Mouse (Mus musculus): ENCODE data around the gene Desi1. TPM values are rescaled to one million over a fixed set of nuclear protein-coding genes. Genes with fewer than 3 reads are reported as not detected.

The Desi1 gene
- polyA plus RNA-seq, 1 experiment from 2014 or later = 23.0 TPM

GRCm38 (mm10) chr15:82046246-82046891 lies 12.7 kb upstream of the Desi1 start:
- peaks cover 11% of the 10 kb centered on the region for H3K36me3 ChIP-seq
- H3K9me3 ChIP-seq = no peaks in the 10 kb centered on the region
- H3K27me3 ChIP-seq (replicated peaks) = no peaks in the 10 kb centered on the region
- peak; percentile 40; the same call in 1 of the 2 replicates for ATAC-seq (ENCODE audit: insufficient read depth, low FRiP score, low read depth)
- H3K4me2 ChIP-seq = peak overlapping the region; percentile 85
- peak overlapping the region; percentile 100 for H3K4me3 ChIP-seq (replicated peaks)
- peaks cover 9% of the 10 kb centered on the region; the same call in 1 of the 2 replicates for H3K4me1 ChIP-seq
- peak overlapping the region; percentile 99 for H3K9ac ChIP-seq
- H3K27ac ChIP-seq = peak overlapping the region; percentile 94
- WGBS = 1% methylated on average over 26 of the region's 26 CpGs

DNA sequence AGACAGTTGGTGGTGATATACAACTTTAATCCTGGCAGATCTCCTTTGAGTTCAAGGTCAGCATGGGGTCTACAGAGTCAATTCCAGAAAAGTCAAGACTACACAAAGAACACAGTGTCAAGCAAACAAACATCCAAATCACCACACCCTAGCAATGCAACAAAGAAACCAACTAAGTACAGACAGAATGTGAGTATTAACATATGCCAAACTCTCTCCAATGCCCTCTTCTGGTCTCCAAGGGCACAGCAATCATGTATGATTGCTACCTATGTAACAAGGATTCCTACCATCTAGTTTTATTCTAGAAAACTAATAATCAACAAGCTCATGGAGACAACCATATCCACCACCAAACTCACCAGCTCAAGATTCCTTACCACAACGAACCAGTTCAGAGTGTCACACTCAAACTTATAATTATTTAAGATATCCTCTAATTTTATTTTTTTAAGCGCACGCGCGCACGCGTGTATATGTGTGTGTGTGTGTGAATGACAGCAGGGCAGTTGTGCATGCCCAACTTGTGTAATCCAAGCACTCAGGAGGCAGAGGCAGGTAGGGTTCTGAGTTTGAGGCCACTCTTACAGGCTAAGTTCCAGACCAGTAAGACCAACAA lies 10.6 kb upstream of the Desi1 start:
- no peaks in the 10 kb centered on the region for H3K27me3 ChIP-seq (replicated peaks)
- ATAC-seq (ENCODE audit: insufficient read depth, low FRiP score, low read depth) = no peak
- H3K27ac ChIP-seq = no peak overlapping the region
- WGBS = 98% methylated on average over 7 of the region's 7 CpGs
- H3K9me3 ChIP-seq = no peaks in the 10 kb centered on the region
- no peak overlapping the region for H3K4me3 ChIP-seq (replicated peaks)
- no peak overlapping the region for H3K9ac ChIP-seq
- H3K4me2 ChIP-seq = no peak overlapping the region
- peaks cover 25% of the 10 kb centered on the region for H3K36me3 ChIP-seq
- peaks cover 9% of the 10 kb centered on the region; the same call in 1 of the 2 replicates for H3K4me1 ChIP-seq

GRCm38 (mm10) chr15:82040650-82041049 lies 7.0 kb upstream of the Desi1 start:
- no peak for ATAC-seq (ENCODE audit: insufficient read depth, low FRiP score, low read depth)
- Histone ChIP-seq H3K4me2 (no peak overlapping the region), H3K9me3 (no peaks in the 10 kb centered on the region), H3K27me3 (replicated peaks) (no peaks in the 10 kb centered on the region), H3K4me3 (replicated peaks) (no peak overlapping the region), H3K4me1 (no peaks in the 10 kb centered on the region; the same call in 1 of the 2 replicates), H3K36me3 (peaks cover 43% of the 10 kb centered on the region), H3K9ac (no peak overlapping the region), H3K27ac (no peak overlapping the region)
- WGBS = 95% methylated on average over 1 of the region's 1 CpGs

DNA sequence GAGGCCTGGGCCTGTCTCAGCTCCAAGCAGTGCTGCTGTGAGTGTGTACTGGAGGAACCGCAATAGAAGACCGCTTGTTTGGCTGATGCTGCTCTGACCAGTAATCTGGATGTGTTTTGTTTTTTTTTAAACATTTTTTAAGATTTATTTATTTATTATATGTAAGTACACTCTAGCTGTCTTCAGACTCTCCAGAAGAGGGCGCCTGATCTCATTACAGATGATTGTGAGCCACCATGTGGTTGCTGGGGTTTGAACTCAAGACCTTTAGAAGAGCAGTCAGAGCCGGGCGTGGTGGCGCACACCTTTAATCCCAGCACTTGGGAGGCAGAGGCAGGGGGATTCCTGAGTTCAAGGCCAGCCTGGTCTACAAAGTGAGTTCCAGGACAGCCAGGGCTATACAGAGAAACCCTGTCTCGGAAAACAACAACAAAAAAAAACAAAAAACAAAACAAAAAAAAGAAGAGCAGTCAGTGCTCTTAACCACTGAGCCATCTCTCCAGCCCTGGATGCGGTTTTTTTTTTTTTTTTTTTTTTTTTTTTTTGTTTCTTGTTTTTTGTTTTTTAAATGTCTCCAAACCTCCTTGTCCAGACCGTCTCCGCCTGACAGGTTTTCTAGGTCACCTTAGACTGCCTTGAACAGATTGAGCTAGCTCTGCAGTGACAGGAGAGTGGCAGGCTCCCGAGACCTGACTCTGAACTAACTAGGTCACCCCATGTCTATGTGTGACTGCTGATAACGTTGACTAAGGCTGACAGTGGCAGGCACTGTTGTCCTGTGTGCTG lies 2.4 kb upstream of the Desi1 start:
- H3K4me1 ChIP-seq = no peaks in the 10 kb centered on the region
- WGBS = 81% methylated on average over 12 of the region's 12 CpGs
- ATAC-seq (ENCODE audit: insufficient read depth, low FRiP score, low read depth) = no peak
- no peaks in the 10 kb centered on the region for H3K27me3 ChIP-seq (replicated peaks)
- H3K4me2 ChIP-seq = no peak overlapping the region
- no peak overlapping the region for H3K27ac ChIP-seq
- H3K9me3 ChIP-seq = no peaks in the 10 kb centered on the region
- H3K36me3 ChIP-seq = peaks cover 41% of the 10 kb centered on the region
- H3K9ac ChIP-seq = no peak overlapping the region
- no peak overlapping the region for H3K4me3 ChIP-seq (replicated peaks)

DNA sequence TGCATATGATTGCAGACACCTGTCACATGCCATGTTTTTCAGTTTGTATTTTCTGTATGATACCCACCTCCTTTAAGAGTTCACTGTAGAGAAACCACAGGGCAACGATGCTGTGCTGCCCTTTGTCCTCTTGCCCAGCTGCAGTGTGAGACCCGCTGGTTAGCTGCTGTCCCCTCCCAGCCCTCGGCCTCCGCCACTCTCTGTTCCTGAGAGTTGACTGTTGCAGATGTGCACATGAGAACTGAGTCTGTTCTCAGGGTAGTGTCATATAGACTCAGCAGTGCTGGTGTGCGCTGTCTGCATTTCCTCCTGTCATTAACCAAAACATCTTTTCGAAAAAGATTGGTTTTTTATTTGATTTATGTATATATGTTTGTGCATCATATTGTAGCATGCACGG lies 1.3 kb downstream of the Desi1 start:
- H3K27me3 ChIP-seq (replicated peaks) = no peaks in the 10 kb centered on the region
- H3K36me3 ChIP-seq = peaks cover 24% of the 10 kb centered on the region
- no peak overlapping the region for H3K9ac ChIP-seq
- ATAC-seq (ENCODE audit: insufficient read depth, low FRiP score, low read depth) = no peak
- H3K4me1 ChIP-seq = no peaks in the 10 kb centered on the region
- no peak overlapping the region for H3K27ac ChIP-seq
- H3K9me3 ChIP-seq = no peaks in the 10 kb centered on the region
- WGBS = 93% methylated on average over 7 of the region's 7 CpGs
- no peak overlapping the region for H3K4me3 ChIP-seq (replicated peaks)
- no peak overlapping the region for H3K4me2 ChIP-seq

DNA sequence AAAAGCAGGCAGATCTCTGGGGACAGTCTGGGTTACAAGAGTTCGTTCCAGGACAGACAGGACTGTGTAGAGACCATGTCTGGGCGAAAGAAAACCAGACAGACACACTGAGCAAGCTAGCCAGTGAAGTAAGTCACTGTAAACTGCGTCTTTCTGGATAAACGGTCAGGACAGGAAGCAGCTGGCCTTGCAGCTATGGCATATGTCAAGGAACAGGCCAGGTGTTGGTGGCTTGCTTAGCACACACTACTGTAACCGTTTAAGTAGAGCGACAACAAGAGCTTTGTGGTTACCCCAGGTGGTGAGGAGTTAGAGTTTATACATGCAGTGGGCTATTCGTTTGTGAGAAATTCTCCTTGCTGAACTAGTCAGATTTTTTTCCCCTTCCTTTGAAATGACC lies 5.9 kb downstream of the Desi1 start:
- H3K36me3 ChIP-seq = peaks cover 43% of the 10 kb centered on the region

GRCm38 (mm10) chr15:82027276-82027675 lies 6.4 kb downstream of the Desi1 start:
- H3K4me2 ChIP-seq = no peak overlapping the region
- H3K4me3 ChIP-seq (replicated peaks) = no peak overlapping the region
- no peaks in the 10 kb centered on the region for H3K27me3 ChIP-seq (replicated peaks)
- ATAC-seq (ENCODE audit: insufficient read depth, low FRiP score, low read depth) = no peak
- peaks cover 41% of the 10 kb centered on the region for H3K36me3 ChIP-seq
- no peak overlapping the region for H3K27ac ChIP-seq
- 85% methylated on average over 7 of the region's 7 CpGs for WGBS
- no peaks in the 10 kb centered on the region for H3K4me1 ChIP-seq
- no peak overlapping the region for H3K9ac ChIP-seq
- no peaks in the 10 kb centered on the region for H3K9me3 ChIP-seq

More for the DNA sequence above, 5.9 kb downstream of the Desi1 start:
- Histone ChIP-seq H3K27ac (no peak overlapping the region), H3K4me3 (replicated peaks) (no peak overlapping the region), H3K4me1 (no peaks in the 10 kb centered on the region), H3K4me2 (no peak overlapping the region), H3K9me3 (no peaks in the 10 kb centered on the region), H3K9ac (no peak overlapping the region), H3K27me3 (replicated peaks) (no peaks in the 10 kb centered on the region)
- ATAC-seq (ENCODE audit: insufficient read depth, low FRiP score, low read depth) = no peak
- 79% methylated on average over 7 of the region's 7 CpGs for WGBS

DNA sequence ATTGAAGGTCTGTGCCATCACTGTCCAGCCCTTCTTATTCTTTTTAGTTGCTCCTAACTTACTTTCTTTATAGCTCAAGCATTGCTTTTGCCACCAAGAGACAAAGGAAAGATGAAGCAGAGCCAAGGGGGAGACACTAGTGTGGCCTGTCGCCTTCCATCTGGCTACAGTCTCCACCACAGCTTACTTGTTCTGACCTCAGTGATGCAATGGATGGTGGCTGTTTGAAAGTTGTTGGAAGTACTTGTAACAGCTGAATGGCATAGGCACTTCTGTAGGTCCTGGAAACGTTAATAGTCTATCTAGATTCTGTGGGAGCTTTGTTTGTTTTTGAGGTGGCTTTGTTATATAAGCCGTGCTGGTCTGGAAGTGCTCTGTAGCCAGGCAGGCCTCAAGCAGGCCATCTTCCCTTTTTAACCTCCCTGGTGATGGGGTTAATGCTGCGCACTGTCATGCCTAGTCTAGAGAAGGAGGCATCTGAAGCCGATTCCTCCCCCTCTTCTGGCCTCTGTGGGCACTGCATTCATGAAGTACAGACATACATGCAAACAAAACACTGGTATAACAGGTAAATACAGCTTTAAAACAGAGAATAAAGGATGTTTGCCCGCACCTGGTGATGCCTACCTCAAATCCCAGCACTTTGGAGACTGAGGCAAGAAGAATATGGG lies 9.6 kb downstream of the Desi1 start:
- no peak overlapping the region for H3K9ac ChIP-seq
- H3K36me3 ChIP-seq = peaks cover 39% of the 10 kb centered on the region
- H3K4me2 ChIP-seq = no peak overlapping the region
- H3K27me3 ChIP-seq (replicated peaks) = no peaks in the 10 kb centered on the region
- no peak overlapping the region for H3K27ac ChIP-seq
- H3K9me3 ChIP-seq = no peaks in the 10 kb centered on the region
- no peak overlapping the region for H3K4me3 ChIP-seq (replicated peaks)
- H3K4me1 ChIP-seq = no peaks in the 10 kb centered on the region
- WGBS = 81% methylated on average over 6 of the region's 6 CpGs
- no peak for ATAC-seq (ENCODE audit: insufficient read depth, low FRiP score, low read depth)

DNA sequence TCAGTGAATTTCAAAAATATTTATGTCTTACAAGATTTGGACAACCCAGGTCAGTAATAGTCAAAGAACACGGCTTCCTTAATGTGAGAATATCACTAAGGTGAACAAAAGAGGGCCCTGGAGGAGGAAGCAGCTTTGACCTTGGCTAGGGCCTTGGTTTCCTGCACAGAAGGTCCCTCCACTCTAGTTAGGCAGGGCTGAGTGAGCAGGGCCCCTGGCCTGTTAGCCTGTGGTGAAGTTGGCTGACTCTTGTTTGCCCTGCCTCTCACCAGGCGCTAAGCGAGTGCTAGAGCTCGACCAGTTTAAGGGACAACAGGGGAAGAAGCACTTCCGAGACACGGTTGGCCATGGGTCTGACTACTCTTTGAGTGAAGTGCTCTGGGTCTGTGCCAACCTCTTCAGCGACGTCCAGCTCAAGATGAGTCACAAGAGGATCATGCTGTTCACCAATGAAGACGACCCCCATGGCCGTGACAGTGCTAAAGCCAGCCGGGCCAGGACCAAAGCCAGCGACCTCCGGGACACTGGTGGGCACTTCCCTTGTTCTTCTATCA lies 11.1 kb downstream of the Desi1 start:
- Histone ChIP-seq H3K9me3 (no peaks in the 10 kb centered on the region), H3K4me2 (no peak overlapping the region), H3K27me3 (replicated peaks) (no peaks in the 10 kb centered on the region), H3K36me3 (peaks cover 34% of the 10 kb centered on the region), H3K27ac (no peak overlapping the region), H3K4me1 (no peaks in the 10 kb centered on the region), H3K9ac (no peak overlapping the region), H3K4me3 (replicated peaks) (no peak overlapping the region)
- ATAC-seq (ENCODE audit: insufficient read depth, low FRiP score, low read depth) = no peak
- 81% methylated on average over 13 of the region's 13 CpGs for WGBS

GRCm38 (mm10) chr15:82019288-82019687 lies 14.4 kb downstream of the Desi1 start:
- H3K4me3 ChIP-seq (replicated peaks) = no peak overlapping the region
- H3K36me3 ChIP-seq = peaks cover 16% of the 10 kb centered on the region
- ATAC-seq (ENCODE audit: insufficient read depth, low FRiP score, low read depth) = no peak

GRCm38 (mm10) chr15:82017461-82017860 lies 16.2 kb downstream of the Desi1 start:
- Histone ChIP-seq H3K27ac (no peak overlapping the region), H3K4me1 (no peaks in the 10 kb centered on the region), H3K27me3 (replicated peaks) (no peaks in the 10 kb centered on the region), H3K4me2 (no peak overlapping the region), H3K9ac (no peak overlapping the region), H3K4me3 (replicated peaks) (no peak overlapping the region), H3K9me3 (no peaks in the 10 kb centered on the region), H3K36me3 (peaks cover 6% of the 10 kb centered on the region; the same call in 1 of the 2 replicates)
- 77% methylated on average over 4 of the region's 4 CpGs for WGBS
- no peak for ATAC-seq (ENCODE audit: insufficient read depth, low FRiP score, low read depth)

More at GRCm38 (mm10) chr15:82019288-82019687, 14.4 kb downstream of the Desi1 start:
- 88% methylated on average over 3 of the region's 3 CpGs for WGBS
- Histone ChIP-seq H3K9me3 (no peaks in the 10 kb centered on the region), H3K27me3 (replicated peaks) (no peaks in the 10 kb centered on the region), H3K4me1 (no peaks in the 10 kb centered on the region), H3K9ac (no peak overlapping the region), H3K4me2 (no peak overlapping the region), H3K27ac (no peak overlapping the region)
